Mouse (Mus musculus) cerebellum, adult 8-10 months (tissue): ENCODE measurements around the gene Cage1.
A peak's percentile ranks its signal among the peaks of the same experiment; 100 is the strongest.

Source experiments
- DNase-seq: peaks from one replicate; pipeline ENCODE4 v3.0.0; 2022

Gene Cage1

DNA sequence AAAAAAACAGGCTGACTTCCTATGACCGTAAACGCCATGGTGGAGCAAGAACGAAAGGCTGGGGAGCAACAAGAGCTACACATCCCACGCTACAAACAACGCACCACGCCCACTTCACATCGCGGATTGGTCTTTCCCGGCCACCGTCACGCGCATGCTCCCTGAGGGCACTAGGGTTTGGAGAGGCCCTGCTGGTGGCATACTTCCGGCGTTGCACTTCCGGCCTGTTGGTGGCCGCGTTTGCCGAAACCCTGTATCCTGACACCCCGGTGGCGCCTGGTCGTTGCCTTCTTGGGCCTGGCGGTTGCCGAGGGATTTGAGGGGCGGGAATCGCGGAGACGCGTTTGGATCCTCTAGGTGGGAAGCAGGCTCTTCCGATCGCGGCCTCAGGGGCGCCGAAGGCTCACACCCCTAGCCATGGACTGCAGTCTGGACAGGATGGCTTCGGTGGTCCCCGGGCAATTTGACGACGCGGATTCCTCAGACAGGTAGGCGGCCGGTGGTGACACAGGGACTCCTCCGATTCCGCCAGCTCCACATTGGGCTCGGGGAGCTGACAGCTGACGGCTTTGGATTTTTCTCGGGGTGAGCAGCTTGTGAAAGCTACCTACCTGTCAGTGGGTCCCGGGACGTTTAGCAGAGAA, at the start of gene Cage1:
Cage1 (minus strand) TSS at position 26 of the 644 bp plus-strand sequence.
- peak; percentile 97 for DNase-seq

DNA sequence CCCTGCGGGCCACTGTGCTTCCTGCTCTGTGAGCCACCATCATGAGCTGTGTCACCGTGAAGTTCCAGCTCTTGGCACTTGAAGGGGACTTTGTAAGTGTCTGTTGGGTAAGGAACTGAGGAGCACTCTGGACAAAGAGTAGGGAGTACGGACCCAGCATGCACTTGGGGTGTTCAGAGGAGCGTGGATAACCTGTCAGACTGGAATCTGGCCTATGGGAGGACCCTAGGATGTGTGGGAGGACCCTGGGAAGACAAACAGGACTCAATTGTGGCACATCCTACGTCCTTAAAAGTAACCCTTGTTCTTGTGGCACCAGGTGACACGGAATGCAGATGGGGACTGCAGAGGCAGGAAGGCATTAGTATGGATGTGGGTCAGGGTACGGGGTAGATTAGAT, 44.3 kb upstream of the Cage1 start:
- DNase-seq: no peak

DNA sequence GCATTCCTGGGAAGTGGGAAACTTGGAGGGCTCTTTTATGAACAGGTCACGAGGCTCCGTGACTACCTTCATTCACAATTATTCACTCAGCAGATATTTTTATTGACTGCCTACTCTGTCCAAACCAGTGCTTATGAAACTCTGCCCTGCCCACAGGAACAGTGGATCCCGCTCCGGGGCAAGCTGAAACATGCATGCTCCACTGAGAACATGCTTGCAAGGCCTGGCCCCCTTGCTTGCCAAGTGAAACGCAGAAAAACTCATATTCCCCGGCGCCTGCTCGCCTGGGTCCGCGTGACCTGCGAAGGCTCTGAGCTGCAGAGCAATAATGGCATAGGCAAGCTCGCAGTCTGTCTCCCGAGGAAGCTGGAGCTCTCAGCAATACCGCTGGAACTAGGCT, 43.9 kb upstream of the Cage1 start:
- DNase-seq: no peak

DNA sequence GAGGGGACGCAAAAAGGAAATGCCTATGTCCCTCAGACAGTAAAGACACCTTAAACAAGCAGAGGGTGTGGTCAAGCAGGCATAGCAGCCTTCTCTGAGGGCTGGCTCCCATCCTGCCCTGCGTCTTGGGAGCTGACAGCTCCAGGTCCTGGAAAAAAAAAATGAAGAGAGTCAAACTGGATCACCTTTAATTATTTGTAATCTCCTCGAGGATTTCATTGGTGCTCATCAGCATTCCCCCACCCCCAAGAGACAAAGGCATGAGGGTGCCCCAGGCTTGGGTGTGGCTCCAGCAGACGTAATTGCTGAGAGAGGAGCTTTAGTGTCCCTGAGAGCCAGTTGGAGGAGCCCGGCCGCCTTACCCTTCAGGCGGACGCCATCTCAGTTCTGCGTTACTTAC, 43.1 kb upstream of the Cage1 start:
- DNase-seq: no peak

DNA sequence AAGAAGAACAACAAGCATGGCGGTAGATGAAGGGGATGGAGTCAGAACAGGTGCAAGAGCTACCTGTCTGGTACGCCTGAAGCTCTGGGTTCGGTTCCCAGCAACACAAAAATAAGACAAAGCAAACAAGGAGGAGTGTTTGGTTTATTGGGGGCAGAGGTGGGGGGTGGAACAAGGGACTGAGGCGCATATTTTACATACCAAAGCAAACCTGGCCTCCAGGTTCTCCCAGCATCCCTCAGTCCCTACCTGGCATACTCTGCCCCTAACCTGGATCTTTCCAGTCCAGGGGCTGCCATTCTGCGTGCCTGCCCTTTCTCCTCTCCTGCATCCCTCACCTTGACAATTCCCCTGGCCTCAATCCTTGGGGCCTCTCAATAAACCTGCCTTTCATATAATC, 42.5 kb upstream of the Cage1 start:
- no peak for DNase-seq

DNA sequence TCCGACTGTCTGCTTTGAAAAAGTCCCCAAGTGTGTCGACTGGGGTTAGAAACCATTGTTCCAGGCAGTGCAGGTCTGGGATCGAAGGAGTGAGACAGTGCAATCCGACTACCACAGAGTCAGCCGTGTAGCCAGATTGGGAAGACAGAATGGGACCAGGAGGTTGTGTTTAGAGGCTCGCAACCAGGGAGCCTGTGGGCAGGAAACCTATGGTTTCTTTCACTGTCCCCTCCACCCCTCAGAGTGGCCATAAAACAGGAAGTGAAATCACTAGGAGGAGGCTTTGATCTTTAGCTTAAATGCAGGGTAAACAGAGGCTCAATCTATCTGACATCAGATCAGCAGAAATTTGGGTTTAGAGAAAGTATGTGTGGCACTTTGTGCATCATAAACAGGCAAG, 42.0 kb upstream of the Cage1 start:
- no peak for DNase-seq

DNA sequence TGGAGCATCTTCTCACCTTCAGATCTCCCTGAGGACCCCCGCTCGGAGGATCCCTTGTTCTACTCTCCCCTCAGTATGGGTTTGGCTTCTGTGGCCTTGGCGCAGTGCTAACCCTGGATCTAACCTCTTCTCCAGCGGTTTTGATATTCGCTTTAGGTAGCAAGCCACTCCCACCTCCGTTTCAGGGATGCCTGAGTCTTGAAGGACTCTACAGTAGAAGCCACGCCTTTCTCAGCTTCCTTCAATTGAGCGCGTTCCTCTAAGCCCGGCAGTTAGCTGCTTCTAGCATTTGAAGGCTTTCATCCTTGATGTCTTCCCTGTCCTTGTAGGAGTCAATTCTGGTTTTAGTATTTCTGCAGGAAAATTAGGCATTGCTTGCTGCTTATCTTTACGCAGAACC, 40.2 kb upstream of the Cage1 start:
- no peak for DNase-seq

DNA sequence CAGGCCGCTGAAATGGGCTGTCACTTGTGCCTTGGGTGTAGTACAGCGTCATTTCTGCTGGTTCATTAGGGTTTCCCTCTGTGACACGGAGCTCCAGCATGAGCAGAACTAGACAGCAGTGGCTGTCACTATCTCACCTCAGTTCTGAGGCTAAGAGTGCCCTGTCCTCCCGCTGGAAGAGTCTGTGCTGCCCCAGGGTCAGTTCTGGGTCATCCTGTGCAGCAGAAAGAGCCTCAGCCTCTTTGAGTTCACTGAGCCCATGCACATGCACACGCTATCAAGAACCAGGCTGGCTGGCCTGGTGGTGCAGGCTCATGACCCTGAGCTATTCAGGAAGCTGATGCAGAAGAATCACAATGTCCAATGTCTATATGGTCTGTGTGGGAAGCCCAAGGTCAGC, 37.5 kb upstream of the Cage1 start:
- DNase-seq: no peak

DNA sequence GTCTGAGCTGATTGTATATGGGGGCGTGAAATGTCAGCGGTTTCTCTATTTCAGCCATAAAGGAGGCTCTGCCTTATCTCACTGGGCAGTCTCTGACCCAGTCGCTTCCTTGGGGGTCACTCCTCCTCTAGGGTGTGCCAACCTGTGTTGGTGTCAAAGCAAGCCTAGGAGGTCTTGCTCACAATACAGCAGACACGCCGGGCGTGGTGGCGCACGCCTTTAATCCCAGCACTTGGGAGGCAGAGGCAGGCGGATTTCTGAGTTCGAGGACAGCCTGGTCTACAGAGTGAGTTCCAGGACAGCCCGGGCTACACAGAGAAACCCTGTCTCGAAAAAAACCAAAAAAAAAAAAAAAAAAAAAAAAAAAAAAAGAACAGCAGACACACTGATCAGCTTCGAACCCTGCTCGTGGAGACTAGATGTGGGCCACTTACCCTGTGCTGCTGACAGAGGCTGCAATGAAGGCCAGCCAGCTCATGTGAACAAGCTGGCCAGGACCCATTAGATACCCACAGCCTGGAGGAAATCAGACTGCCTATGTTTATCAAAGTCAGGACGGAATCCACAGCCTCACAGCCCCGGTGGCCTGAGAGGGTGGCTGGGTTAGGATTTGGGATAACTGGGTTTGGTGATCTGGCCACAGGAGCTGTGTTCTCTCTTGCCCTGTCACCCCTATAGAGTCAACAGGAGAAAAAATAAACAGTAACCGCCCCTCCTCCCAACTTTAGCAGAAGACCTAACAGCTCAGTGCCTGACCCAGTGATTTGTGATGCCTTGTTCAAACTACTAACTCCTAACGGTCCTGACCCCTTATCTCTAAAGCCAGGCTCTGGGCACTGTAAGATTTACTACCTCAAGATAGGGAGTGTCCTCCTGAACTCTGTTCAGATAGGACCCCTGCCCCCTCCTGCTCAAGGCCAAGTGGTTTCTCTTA, 36.8 kb upstream of the Cage1 start:
- no peak for DNase-seq

DNA sequence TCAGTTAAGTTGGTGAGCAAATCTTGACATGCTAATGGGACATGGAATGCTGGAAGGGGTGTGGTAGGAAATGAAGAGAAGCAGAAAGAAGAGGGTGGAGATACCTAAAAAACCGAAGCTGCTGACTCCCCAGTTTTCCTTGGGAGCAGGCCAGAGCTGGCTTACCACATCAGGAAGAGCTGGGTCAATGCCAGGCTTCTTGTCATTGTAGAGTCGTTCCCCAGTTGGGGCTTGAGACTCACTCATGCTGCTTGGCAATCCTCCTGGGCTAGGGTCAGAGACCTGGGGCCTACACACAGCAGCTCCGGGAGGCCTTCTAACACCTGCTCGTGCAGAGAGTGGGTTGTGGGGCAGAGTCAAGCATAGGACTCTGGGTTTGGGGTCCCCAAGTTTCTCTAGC, 34.1 kb upstream of the Cage1 start:
- DNase-seq: no peak

DNA sequence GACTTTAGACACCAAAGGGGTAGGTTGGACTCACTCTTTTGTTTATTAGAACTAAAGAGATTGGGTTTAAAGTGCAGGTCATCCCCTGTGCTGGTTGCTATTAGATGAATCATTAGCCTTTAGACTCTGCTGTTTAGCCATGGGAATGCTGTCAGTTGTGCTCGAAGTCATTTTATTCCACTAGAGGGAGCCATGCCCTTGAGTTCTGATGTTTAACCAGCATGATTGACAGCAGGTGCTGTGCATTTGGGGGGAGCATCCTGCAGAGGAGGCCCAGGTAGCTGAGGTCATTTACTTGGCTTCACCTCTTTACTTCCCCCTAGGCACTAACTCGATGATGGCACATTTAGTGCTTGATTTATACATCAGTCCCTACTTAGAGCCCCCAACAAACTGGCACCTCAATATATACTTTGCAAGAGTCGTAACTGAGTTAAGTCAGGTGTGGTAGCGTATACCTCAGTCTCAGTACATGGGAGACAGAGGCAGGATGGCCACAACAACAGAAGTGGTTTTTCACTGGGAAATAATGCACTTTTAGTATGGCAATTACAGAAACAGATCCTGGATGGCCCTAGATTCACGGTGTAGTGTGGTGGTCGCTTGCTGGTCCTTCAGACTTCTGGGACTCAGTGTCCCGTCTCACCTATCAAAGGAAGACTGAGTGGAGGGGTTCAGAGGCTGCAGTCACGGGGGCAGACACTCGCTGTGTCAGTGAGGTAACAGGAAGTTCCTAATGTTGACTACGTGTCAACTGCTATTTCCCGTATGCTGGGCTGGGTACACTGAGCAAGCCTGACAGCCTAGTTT, 28.2 kb upstream of the Cage1 start:
- peak; percentile 23 for DNase-seq

DNA sequence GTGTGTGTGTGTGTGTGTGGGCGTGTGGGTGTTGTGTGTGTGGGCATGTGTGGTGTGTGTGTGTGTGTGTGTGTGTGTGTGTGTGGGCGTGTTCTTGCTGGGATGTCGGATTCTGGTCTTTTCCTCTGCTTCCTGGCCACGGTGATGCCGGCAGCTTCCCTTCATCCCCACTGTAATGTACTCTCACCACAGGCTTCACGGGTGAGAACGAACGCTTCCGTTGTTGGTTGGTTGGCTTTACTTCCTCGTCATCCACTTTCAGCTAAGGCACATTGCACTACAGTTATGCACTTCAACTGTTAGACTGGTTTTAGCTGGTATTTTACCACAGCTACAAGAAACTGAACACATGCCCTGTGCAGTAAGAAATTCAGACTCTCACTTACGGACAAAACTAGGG, 25.8 kb upstream of the Cage1 start:
- no peak for DNase-seq

DNA sequence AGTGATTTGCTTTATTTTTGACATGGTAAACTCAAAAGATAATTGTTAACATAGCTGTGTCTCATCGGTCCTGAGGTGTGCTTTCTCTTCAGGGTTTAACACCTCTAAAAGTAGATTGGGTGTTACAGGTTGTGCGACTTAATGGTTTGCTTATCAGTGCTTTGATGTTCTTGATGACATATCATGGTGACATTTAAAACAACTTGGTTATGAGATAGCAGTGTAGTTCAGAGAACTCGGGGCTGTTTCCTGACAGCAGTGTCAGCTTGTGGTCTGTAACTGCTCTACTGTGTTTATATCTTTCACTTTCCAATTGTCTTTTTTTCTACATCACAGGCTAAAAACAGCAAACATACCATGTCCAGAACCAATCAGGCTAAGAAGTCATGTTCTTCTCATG, 13.0 kb upstream of the Cage1 start:
- no peak for DNase-seq

DNA sequence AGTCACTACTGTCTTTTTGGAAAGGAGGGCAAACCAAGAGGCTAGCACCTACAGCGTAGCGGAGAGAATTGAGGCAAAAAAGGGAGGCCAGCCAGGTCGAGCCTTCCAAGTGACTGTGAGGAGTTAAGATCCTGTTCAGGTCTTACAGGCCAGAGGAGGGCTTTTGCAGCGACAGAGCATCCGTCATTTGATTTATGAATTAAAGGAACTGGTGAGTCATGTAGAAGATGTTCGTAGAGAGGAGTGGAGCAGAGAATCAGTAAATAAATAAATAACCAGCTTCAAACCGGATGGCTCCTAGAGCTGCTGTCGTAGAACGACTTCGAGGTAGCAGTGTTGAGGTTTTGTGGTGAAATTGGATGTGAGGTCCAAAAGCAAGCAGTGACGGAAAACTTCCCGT, 942 bp upstream of the Cage1 start:
- peak; percentile 9 for DNase-seq

DNA sequence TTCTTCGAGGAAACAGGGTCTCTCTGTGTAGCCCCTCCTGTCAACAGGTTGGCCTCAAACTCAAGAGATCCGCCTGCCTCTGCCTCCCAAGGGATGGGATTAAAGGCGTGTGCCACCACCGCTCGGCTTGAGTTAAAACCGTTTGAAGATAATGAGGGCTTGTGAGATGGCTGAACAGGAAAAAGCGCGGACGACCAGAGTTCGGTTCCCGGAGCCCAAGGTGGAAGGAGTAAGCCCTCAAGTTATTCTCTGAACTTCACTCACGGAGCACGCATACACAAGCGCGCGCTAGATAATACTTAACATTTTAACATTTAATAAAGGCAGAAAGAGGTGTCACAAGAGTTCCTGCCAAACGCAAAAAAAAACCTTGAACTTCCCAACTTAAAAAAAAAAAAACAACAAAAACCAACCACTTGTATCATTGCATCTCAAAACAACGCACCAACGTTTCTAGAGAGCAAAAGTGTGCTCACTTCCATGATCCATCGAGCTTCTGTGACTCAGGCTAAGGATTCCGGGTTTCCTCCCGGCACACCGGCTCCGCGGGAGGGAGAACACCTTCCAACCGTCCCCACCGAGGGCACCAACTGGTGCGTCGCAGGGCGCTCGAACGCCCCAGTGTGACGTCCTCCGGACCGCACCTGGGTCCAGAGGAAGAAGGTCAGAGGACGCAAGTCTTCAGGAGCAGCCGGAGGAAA, 376 bp downstream of the Cage1 start, which contains the start of gene Riok1:
Riok1 (plus strand) TSS at position 653 of the 701 bp plus-strand sequence.
- peak; percentile 17 for DNase-seq

DNA sequence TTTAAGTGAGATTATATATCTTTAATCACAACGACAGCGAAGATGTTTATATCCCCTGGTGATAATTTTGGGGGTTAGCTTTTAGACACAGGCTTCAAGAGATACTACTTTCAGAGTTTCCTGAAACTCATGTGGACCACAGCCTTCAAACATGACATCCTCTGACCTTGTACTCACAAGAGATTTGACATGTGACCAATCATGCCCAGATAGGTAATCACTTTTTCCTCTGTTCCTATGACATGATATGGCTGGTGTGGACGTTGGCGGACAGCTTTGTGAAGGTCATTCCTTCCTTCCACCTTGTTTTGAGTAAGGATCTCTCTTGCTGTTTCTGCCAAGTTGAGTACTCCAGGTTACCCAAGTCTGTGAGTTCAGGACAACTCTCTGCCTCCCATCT, 8.5 kb downstream of the Cage1 start:
- DNase-seq: no peak

DNA sequence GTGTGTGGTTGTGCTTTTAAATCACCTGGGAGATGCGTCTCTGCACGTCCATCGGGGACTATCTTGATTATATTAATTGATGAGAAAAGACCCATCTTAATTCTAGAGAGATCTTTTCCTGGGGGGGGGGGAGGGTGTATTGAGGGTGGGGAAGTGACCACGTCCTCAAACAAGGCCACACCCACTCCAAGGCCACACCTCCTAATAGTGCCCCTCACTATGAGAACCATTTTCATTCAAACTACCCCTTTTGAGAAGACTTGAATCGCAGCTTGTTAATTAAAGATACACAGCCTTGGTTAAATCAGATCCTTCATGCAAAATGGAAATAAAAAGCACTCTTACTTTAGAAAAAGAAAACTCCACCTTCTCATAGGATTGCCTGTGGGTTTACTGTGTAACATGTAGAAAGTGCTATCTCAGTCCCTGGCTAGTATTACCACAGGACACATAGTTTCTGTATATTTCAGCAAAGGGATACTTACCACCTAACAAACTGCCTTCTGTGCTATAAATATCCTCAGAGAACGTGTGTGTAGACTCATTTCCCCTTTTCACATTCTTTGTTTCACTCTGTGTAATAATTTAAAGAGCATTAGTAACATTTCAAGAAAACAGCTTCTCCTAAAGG, 9.1 kb downstream of the Cage1 start:
- no peak for DNase-seq

DNA sequence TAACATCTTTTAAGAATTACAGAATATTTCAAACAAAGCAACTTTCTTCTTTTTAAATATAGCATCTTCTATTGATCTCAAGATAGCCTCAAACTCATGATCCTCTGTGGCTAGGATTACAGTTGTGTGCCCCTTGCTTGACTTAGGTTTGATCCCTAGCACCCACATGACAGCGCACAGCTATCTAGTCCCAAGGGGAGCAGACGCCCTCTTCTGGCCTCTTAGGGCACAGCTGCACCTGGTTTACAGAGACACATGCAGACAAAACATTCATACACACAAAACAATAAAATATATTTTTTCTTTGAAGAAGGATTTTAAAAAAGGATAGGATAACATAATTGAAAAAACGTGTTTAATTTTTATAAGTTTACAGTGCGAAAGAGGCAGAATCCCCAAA, 11.0 kb downstream of the Cage1 start:
- DNase-seq: no peak

DNA sequence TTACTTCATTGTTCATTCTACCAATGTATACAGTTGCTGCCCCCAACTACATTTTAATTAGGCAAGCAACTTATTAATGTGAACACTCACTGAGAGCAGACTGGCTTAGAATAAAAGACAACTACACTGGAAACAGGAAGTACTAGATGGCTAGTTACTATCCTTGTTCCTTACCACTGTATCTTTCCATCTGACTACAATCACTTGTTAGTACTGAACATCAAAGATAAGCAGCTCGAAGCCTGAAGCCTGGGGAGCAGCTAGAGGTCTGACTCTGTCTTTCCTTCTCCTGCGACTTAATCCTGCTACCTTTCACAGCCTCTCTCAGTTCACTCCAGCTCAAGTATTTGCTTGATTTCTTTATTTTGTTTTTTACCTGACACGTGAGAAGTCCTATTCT, 18.1 kb downstream of the Cage1 start:
- DNase-seq: no peak

DNA sequence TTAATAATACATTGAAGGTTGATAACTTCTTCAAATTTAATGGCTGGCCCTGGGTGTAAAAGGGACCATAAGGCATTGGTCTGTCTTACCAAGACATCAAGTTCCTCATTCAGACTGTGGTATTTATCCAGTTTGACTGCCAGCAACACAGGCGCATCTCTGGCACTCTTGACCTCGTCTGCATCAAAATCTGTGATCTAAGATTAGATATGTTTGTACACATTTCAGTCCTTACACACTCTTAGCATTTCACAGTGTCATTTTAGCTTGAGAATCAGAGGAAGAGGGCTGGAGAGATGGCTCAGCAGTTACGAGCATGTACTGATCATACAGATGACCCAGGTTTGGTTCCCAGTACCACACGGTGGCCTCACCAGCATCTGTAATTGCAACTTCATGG, 21.3 kb downstream of the Cage1 start:
- no peak for DNase-seq

DNA sequence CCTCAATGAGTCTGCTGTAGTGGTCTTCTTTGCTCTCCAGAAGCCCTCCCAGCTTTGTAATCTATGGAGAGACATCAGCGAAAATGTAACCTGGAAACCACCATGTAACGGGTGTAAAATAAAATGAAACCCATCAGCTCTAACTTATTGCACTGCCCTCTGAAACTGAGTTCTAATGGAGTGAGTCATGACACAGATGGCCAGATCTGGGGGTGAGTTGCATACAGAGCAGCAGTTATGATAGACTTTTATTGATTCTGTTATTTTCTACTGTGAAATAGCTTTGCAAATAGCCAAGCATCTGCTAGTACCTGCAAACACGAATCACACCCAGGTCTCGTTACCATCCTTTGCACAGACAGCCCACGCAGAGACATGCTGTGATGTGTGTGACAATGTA, 24.4 kb downstream of the Cage1 start:
- no peak for DNase-seq

DNA sequence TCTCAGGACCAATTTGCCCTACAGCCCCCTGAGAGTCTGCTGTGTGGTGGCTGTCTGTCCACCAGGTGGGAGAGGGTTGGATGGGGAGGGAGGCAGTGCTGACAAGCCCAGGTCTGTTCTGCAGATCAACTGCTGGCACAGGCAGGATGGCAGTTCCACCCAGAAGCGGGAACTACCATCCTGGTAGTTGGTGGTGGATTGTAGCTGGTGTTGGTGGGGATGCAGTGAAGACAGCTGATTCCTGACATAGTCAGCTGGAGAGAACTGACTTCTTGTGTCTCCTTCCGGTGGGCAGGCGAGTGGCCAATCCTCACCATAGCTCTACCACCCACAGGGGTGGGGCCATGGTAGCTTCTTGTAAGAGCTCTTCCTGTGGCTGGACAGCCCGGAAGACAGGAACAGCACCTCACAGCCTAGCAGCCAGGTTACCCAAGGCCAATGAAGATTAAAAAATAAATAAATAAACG, 26.4 kb downstream of the Cage1 start:
- DNase-seq: no peak
